Mouse (Mus musculus) CH12.LX (cell line): ENCODE data around the gene Dhrs7b.

Experiments
- CHD1 ChIP-seq: IDR thresholded peaks from 2 replicates; pipeline ENCODE4 v1.6.1; 2012; ENCODE audit warnings: low read depth, low read length, improper control_type of control experiment, inconsistent platforms
- CTCF ChIP-seq, 2 experiments: IDR thresholded peaks in 1 of 2; conservative IDR thresholded peaks in 1 of 2; 2 replicates each; pipeline ENCODE4 v1.5.1; 2011 to 2012; ENCODE audit warnings: low read depth in 2 of 2, low read length in 2 of 2, improper control_type of control experiment in 1 of 2, inconsistent platforms in 1 of 2, mild to moderate bottlenecking in 1 of 2, moderate library complexity in 1 of 2
- EP300 ChIP-seq: IDR thresholded peaks from 2 replicates; pipeline ENCODE4 v1.6.1; 2011; ENCODE audit warnings: low read length, improper control_type of control experiment
- MYC ChIP-seq: IDR thresholded peaks from 2 replicates; pipeline ENCODE4 v1.6.1; 2011; ENCODE audit warnings: low read depth, mild to moderate bottlenecking, improper control_type of control experiment, low read length
- NRF1 ChIP-seq: IDR thresholded peaks from 2 replicates; pipeline ENCODE4 v1.6.1; 2014; ENCODE audit warnings: low read depth, mild to moderate bottlenecking, inconsistent platforms, low read length, improper control_type of control experiment, moderate library complexity
- POLR2AphosphoS2 ChIP-seq: IDR thresholded peaks from 2 replicates; pipeline ENCODE4 v1.6.1; 2011; ENCODE audit warnings: low read depth, low read length, improper control_type of control experiment
- ZKSCAN1 ChIP-seq: IDR thresholded peaks from 2 replicates; pipeline ENCODE4 v1.6.1; 2012; ENCODE audit warnings: low read depth, inconsistent platforms, low read length, improper control_type of control experiment, borderline replicate concordance

- no peak for TF ChIP-seq POLR2AphosphoS2
- TF ChIP-seq NRF1: no peak
- peak in 1 of 2 experiments; percentile 67; a peak in 2 of 4 replicates for TF ChIP-seq CTCF (conservative IDR thresholded peaks at IDR 0.05 in 1 of 2, IDR thresholded peaks at IDR 0.05 in 1 of 2; ENCODE audit: low read depth in 2 of 2, low read length in 2 of 2)
- no peak for TF ChIP-seq CHD1
- no peak for TF ChIP-seq MYC
- no peak for TF ChIP-seq ZKSCAN1
- no peak for TF ChIP-seq EP300
Observed at GRCm38 (mm10) chr11:60799977-60800376, 30.5 kb upstream of the Dhrs7b start.
